Mouse (Mus musculus) right cerebral cortex, postnatal 14 days (tissue): Measurements from ENCODE around the gene Dpp6.

Experiments used
- DNase-seq: peaks from one replicate; pipeline ENCODE4 v3.0.0; 2022

Gene Dpp6

GRCm38 (mm10) chr5:27075131-27075591 is 258.2 kb downstream of the Dpp6 start:
- DNase-seq = peak; percentile 62

GRCm38 (mm10) chr5:27076046-27076445 is 259.0 kb downstream of the Dpp6 start:
- peak; percentile 13 for DNase-seq

DNA sequence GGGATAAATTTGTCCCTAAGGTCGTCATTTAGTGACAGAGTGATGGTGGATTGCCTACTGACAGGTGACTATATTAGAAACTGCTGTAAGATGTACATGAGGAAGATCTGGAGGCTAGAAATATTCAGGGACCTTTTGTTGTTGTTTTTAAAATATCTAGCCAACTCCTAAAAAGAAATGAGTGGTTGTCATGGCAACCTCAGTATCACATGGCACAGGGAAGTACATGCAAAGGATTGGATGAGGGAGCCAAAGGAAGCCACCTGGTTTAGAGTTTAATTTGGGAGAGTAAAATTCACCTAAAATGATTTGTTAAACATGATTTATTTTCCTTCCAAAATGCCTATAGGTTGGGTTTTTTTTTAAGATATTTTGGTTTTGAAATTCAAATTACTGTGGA is 260.8 kb downstream of the Dpp6 start:
- DNase-seq = no peak

- DNase-seq = no peak
These were observed 264.3 kb downstream of the Dpp6 start for GRCm38 (mm10) chr5:27081275-27081674.

DNA sequence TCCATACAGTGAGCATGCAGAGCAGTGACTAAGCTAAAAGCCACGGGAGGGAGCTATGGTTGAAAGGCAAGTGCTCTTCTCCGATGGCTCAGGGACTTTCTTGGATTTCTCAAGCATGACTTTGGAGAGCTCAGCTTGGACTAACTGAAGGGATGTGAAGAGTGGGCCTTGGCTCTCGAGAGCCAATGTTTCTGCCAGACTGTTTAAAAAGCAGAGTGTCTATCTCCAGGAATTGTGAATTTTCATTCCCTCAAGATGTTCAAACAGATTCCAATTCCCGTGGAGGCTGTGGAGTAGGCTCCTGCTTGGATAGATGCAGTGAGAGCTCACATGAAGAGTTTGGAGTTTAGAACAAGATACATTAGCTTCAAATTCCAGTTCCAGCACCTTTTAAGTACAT is 266.8 kb downstream of the Dpp6 start:
- DNase-seq = no peak

- DNase-seq = no peak
These were observed 291.2 kb downstream of the Dpp6 start for GRCm38 (mm10) chr5:27108221-27108620.

- no peak for DNase-seq
These were observed 305.5 kb downstream of the Dpp6 start for GRCm38 (mm10) chr5:27122479-27122878.

DNA sequence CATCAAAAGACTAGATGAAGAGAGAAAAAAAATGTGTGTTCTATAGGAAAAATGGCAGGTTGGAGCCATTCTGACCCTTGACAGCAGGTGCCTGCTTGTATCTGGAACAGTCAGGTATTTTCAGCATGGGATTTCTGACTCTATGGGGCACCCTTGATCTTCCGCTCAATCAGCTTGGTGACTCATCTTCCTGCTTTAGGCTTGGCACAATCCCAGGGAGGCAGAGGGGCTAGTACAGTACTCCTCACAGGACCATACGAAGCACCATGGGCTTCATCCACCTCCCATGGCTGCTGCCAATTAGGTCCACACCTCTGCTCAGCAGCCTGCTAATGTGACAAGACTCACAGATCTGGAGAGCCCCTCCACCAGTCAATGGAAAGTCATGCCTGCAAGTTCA is 305.9 kb downstream of the Dpp6 start:
- no peak for DNase-seq

GRCm38 (mm10) chr5:27126034-27126433 is 309.0 kb downstream of the Dpp6 start:
- DNase-seq = peak; percentile 6

- DNase-seq = no peak
These were observed 316.2 kb downstream of the Dpp6 start for GRCm38 (mm10) chr5:27133196-27133595.

GRCm38 (mm10) chr5:27134436-27135005 is 317.5 kb downstream of the Dpp6 start:
- no peak for DNase-seq

DNA sequence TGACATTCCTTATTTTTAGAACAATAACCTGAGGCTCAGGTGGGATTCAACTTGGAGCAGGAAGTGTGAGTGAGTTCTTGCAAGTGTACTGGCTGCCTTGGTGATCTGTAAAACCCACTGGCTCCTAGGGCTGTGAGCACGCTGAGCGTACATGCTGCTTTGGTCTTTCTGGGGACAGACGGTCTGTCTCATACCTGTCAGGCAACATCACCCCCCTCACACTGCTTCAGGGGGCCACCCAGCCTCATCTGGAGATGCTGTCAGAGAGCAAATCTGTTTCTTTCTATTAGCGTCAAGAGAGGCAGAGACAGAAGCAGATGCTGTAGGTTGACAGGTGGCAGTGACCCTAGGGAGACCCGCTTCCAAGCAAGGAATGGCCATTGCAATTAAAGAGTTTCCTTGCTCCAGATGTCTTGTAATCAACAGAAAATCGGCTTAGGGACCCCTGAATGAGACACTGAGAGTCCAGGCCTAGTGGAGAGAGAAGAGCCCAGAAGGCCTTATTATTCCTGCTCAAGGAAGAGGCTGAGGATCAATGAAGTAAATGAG is 330.5 kb downstream of the Dpp6 start:
- DNase-seq = no peak

DNA sequence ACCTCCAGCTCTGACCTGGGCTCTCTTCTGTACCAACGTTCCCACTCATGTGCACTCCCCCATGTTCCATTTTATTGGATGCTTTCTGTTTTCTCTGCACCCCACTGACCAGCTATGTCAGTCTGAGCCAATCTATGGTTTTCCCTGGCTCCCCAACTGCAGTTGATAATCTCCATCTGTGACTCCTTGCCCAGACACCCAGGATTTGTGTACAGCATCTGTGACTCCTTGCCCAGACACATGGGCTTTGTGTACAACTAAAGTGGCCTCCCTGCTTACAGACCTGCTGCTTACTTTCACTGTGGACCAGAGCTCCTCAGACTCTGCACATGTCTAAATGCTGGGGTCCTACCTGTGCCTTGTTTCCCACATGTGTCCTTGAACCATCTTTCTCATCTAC is 334.0 kb downstream of the Dpp6 start:
- DNase-seq = no peak

DNA sequence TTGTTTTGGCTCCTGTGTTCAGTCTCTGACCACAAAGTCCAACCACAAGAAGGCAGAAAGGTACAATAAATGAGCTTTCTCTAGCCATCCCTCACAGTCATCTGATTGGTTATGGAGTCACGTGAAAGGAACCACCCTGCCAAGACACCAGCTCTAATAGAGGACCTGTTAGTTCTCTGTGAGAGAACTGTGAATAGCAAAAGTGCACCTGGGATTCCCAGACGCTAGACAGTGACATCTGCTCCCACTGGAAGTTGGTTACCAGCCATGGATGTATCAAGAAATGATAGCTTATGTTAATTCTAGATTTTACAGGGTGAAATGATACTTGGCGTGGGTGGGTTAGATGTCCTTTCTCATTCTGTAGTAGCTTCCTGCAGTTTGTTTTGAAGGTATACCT is 338.7 kb downstream of the Dpp6 start:
- DNase-seq = no peak

GRCm38 (mm10) chr5:27156366-27156765 is 339.4 kb downstream of the Dpp6 start:
- DNase-seq = no peak

DNA sequence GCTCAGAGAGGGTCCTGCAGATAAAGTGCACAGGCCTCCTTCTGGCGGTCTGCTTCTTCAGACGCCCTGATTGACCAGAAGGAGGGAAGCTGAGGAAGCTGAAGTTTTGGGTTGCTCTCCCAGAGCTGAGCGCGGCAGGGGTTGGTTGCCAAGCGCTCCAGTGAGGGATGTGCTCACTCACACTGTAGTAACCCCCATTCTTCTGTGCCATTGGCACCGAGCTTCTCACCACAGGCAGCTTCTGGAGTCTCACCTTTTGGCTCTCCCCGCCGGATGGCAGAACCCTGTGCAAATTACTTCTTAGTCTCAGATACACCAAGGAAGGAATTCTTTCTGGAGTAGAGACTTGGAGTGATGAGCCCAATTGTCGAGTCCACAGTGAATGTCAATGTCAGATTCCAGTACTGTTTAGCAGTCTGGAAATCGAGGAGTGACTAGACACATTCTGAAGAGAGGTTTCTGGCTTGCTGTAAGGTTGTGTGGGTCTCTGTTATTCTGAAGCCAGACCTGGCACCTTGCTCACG is 344.2 kb downstream of the Dpp6 start:
- DNase-seq = no peak

DNA sequence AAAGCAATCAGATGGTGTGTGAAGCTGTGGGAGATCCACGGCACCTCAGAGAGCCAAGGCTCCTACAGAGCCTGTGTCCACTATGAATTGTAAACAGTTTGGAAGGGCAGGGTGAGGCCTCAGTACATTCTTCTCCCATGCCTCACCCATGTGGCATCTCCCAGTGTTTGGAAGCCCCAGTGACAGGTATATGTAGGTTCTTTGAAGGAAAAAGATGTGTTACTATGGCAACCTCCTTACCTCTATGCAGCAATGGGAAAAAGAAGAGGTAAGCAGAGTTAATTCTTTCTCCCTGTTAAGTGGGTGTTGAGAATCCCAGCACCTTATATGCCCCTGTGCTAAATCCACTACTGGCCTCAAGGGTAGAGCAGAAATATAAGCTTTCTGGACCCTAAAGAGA is 351.5 kb downstream of the Dpp6 start:
- no peak for DNase-seq

DNA sequence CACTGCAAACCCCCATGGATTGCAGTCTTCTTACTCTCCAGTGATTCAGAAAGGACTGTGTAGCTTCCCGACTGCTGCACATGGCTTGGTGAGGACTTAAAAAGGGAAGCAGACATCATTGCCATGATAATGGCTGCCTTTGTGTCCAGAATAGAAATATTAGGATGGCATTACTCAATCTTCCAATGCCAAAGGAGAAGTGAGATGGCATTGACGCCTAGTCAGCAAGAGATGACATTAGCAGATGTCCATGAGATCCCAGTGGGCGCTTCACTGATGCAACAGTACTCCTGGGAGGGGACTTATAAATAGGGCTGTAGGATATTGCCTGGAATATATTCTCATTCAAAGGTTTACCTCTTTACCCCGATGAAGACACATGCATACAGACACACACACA is 368.0 kb downstream of the Dpp6 start:
- no peak for DNase-seq

- no peak for DNase-seq
These were observed 374.4 kb downstream of the Dpp6 start for GRCm38 (mm10) chr5:27191242-27191969.

DNA sequence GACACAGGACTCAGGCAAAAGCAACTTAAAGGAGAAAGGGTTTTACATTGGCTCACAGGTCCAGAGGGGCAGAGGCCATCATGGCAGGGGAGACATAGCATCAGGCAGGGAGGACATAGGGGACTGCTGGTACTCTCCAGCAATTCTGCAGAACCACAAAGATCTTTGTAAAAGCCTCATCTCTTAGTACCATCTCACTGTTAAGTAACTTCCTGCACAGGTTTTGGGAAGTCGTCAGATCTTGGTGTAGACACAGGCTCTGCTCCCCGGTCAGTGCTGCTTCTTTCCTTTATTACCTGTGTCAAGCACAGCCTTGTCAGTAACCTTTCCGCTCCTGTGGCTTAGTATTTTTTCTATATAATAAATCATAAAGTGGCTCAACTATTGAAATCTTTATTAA is 377.2 kb downstream of the Dpp6 start:
- no peak for DNase-seq

GRCm38 (mm10) chr5:27194975-27195374 is 378.0 kb downstream of the Dpp6 start:
- no peak for DNase-seq

DNA sequence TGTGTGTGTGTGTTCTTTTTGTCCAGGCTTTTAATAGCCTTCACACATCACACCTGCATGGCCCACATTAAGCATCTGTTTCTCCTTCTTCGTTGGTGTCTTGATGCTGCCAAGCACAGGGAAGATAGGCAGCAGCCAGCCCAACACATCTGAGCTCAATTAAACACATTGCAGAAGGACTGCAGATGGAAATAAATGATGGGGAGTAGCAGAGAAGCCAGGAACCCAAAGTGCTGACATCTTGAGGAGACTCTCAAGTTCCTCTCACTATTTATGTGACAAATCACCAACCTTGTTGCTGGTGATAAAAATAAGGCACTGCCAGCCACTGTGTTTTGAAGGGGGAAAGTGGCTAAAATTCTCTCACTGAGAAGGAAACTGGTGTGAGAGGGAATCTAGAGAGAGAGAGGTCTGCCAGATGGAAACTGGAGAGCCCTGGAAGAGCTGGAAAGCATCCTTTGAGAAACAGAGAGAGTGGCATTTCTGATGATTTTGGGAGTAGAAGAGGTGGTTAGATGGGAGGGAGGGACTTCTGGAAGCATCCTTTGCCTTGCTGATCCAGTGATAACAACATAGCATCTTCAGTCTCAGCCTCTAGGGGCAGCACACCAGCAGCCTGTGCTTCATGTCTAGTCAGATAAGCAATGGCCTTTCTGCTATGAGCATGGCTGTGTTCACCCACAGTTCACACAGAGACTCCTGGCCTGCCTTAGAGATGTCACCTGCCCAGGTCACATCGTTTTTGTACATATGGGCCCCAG is 383.8 kb downstream of the Dpp6 start:
- no peak for DNase-seq

DNA sequence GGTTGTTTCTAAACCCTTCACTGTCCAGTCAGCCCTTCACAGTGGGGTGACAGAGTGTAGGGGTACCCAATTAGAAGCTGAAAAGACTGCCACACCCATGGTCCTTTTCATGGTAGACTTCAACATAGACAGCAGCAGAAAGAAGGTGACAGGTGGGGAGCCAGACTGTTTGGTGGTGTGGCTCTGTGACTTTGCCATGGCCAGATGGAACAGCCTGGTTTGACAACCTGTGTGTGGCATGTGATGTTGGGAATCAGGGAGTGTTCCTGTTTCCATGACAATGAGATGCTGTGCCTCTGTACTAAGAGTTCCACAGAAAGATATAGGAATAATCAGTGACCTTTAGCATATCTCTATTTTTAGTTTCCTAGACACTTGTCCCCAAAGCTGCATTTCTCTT is 386.1 kb downstream of the Dpp6 start:
- no peak for DNase-seq

- DNase-seq = no peak
These were observed 387.7 kb downstream of the Dpp6 start for GRCm38 (mm10) chr5:27204721-27205120.
